Mouse (Mus musculus): ENCODE data around the gene Slc35g1. TPM values are rescaled to one million over a fixed set of nuclear protein-coding genes. Genes with fewer than 3 reads are reported as not detected.

Slc35g1 gene
- polyA plus RNA-seq, 2 experiments, result 3.4 to 4.1 TPM

DNA sequence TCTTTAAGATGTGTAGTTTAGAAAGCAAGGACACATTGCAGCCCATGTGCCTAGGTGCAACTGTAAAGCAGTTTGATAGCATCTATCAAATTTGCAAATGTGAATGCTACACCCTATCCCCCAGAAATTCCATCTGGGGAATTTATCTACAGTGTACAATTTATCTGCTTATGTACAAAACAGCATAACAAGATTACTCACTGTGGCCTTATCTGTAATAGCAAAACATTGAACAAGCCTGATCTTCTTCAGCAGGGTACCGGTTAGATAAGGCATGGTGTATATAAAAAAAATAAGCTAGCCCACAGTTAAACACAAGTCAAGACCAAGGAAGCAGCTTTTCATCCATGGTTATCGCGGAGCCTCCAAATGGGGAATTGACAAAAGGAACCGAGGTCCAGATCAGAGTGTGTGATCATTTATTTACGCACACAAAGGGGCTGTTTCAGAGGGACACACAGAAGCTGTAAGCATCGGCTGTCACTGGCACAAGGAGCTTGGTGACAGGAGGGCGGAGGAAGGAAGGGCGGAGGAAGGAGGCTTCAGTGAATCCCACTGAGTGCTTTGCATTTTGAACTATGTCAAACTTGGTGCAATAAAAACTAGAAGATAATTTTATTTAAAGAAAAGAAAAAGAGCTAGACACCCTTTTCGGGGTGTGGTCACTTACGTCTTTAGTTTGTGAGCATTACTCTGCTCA, 14.7 kb downstream of the Slc35g1 start:
- H3K4me2 ChIP-seq (ENCODE audit: low read depth), result no peak overlapping the region; the same call in 1 of the 2 replicates
- WGBS (ENCODE audit: insufficient replicate concordance), result 55% methylated on average over 10 of the region's 10 CpGs
- DNase-seq (ENCODE audit: low read depth in 3 of 3, low spot score in 3 of 3) (peak in 1 of 3 experiments; percentile 27), ATAC-seq (ENCODE audit: insufficient read depth) (peak; percentile 84)
- H3K27me3 ChIP-seq (ENCODE audit: control insufficient read depth, insufficient read depth, low read length), result no peaks in the 10 kb centered on the region
- H3K4me1 ChIP-seq (replicated peaks; ENCODE audit: control insufficient read depth in 2 of 2, insufficient read depth in 2 of 2, low read length in 1 of 2), result peaks cover 9% of the 10 kb centered on the region in 2 experiments
- TF ChIP-seq EP300 (IDR thresholded peaks at IDR 0.05; ENCODE audit: low read depth) (peak; percentile 77), CTCF (IDR thresholded peaks at IDR 0.05; ENCODE audit: low read depth) (no peak)
- H3K4me3 ChIP-seq (ENCODE audit: insufficient read depth in 1 of 2, low read depth in 2 of 2, low read length in 2 of 2), result no peak overlapping the region
- H3K9me3 ChIP-seq (ENCODE audit: control insufficient read depth, low read length), result no peaks in the 10 kb centered on the region
- no peak overlapping the region for H3K27ac ChIP-seq
- H3K9ac ChIP-seq (replicated peaks), result no peak overlapping the region
- H3K36me3 ChIP-seq (replicated peaks; ENCODE audit: control insufficient read depth, insufficient read depth, low read depth), result no peaks in the 10 kb centered on the region; the same call in 1 of the 2 replicates

DNA sequence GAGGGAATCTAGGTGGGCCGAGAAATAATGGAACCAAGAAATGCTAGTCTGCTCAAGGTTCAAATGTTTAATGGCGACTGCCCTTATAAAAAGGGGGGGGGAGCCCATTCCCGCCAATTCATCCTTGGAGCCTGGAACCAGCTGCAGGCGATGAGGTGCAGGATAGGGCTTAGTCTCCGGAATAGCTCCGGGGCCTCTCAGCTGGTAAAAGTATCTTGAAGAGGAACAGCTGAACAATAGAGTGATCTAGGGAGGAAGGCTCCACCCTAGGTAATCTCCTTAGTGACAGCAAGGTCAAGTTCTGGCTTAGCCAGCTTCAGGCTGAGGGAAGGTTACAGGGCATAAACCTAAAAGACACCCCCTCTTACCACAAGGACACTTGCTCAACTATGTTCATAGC, 18.1 kb downstream of the Slc35g1 start:
- TF ChIP-seq CTCF (IDR thresholded peaks at IDR 0.05; ENCODE audit: low read depth), result no peak
- TF ChIP-seq EP300 (IDR thresholded peaks at IDR 0.05; ENCODE audit: low read depth), result no peak
- no peaks in the 10 kb centered on the region; the same call in 1 of the 2 replicates for H3K36me3 ChIP-seq (replicated peaks; ENCODE audit: control insufficient read depth, insufficient read depth, low read depth)
- WGBS (ENCODE audit: insufficient replicate concordance), result 70% methylated on average over 6 of the region's 6 CpGs
- no peaks in the 10 kb centered on the region for H3K9me3 ChIP-seq (ENCODE audit: control insufficient read depth, low read length)
- no peak overlapping the region for H3K27ac ChIP-seq
- H3K9ac ChIP-seq (replicated peaks), result no peak overlapping the region
- peaks cover 9% of the 10 kb centered on the region in 2 experiments for H3K4me1 ChIP-seq (replicated peaks; ENCODE audit: control insufficient read depth in 2 of 2, insufficient read depth in 2 of 2, low read length in 1 of 2)
- no peak for DNase-seq (ENCODE audit: low read depth in 3 of 3, low spot score in 3 of 3)
- ATAC-seq (ENCODE audit: insufficient read depth), result no peak
- H3K27me3 ChIP-seq (ENCODE audit: control insufficient read depth, insufficient read depth, low read length), result no peaks in the 10 kb centered on the region
- no peak overlapping the region for H3K4me2 ChIP-seq (ENCODE audit: low read depth)
- H3K4me3 ChIP-seq (ENCODE audit: insufficient read depth in 1 of 2, low read depth in 2 of 2, low read length in 2 of 2), result no peak overlapping the region

DNA sequence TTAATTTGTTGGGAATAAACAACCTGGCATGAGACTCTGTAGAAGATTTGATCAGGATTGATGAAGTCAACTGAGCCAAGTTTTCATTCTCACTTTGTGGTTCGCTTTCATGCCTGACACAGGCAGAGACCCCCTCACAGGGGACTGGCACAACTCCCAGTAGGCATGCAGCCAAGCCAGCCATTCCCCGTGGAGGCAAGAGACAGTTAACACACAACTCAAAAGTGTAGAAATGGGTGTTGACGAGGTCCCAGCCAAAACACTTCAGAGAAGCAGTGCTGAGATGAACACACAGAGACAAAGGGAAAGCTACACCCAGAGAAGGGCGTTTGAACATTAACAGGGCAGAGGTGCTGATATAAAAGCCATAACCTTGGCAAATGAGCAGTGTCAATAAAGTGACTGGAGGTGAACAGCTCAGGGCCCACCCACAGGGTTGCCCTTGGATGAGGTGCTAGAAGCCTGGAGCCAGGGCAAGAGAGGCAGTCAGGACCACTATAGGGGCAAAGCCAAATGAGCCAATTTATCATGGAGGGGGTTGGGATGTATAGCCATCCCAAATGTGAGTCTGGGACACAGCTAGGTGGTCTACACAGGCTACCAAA, 23.1 kb downstream of the Slc35g1 start:
- no peaks in the 10 kb centered on the region for H3K9me3 ChIP-seq (ENCODE audit: control insufficient read depth, low read length)
- no peaks in the 10 kb centered on the region for H3K27me3 ChIP-seq (ENCODE audit: control insufficient read depth, insufficient read depth, low read length)
- H3K4me2 ChIP-seq (ENCODE audit: low read depth), result no peak overlapping the region
- DNase-seq (ENCODE audit: low read depth in 3 of 3, low spot score in 3 of 3), result no peak
- 47% methylated on average over 4 of the region's 4 CpGs for WGBS (ENCODE audit: insufficient replicate concordance)
- TF ChIP-seq CTCF (IDR thresholded peaks at IDR 0.05; ENCODE audit: low read depth), result no peak
- no peak for TF ChIP-seq EP300 (IDR thresholded peaks at IDR 0.05; ENCODE audit: low read depth)
- H3K9ac ChIP-seq (replicated peaks), result no peak overlapping the region
- no peak for ATAC-seq (ENCODE audit: insufficient read depth)
- no peak overlapping the region for H3K4me3 ChIP-seq (ENCODE audit: insufficient read depth in 1 of 2, low read depth in 2 of 2, low read length in 2 of 2)
- no peak overlapping the region for H3K27ac ChIP-seq
- no peaks in the 10 kb centered on the region for H3K36me3 ChIP-seq (replicated peaks; ENCODE audit: control insufficient read depth, insufficient read depth, low read depth)
- H3K4me1 ChIP-seq (replicated peaks; ENCODE audit: control insufficient read depth in 2 of 2, insufficient read depth in 2 of 2, low read length in 1 of 2), result no peaks in the 10 kb centered on the region

DNA sequence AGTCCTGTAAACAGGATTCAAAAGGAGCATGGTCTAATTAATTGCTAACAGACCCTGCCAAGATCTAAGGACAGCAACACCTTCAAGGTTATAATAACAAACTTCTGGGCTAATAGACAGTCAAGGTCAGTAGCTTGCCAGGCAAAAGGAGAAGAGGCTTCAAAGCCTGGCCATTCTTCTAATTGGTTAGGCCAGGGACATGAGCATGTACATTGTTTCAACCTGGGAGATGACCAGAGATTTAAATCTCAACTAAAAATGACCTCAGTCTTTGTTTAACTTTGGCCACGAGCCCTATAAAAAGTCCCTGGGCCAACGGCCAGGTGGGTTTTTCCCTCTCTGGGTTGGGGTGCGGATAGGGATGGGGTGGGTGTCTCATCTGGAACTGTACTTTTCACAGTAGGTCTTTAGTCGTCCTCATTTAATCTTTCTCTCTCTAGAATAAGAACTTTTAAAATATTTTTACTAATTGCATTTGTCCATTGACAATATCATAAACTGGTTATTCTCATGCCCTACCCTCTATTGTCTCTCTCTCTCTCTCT, 25.0 kb downstream of the Slc35g1 start:
- Histone ChIP-seq H3K9me3 (ENCODE audit: control insufficient read depth, low read length) (no peaks in the 10 kb centered on the region), H3K4me3 (ENCODE audit: insufficient read depth in 1 of 2, low read depth in 2 of 2, low read length in 2 of 2) (no peak overlapping the region), H3K36me3 (replicated peaks; ENCODE audit: control insufficient read depth, insufficient read depth, low read depth) (no peaks in the 10 kb centered on the region)

DNA sequence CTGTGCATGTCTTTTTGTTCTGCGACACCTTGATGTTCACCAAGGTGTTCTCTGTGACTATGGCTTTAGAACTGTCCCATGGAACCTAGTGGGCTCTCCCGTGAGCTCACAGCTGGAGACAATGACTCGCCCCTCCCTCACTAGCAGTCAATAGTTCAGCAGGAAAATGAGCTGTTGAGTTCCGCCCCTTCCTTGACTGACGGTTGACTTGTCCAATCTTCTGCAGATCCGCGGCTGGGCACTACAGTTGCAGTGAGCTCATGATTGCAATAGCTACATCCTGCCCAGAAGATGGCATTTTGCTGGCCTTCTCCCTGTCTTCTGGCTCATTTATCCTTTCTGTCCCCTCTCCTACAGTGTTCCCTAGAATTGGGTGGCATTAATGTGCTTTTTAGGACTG, 25.7 kb downstream of the Slc35g1 start:
- no peak overlapping the region for H3K9ac ChIP-seq (replicated peaks)

More for the DNA sequence above, 25.0 kb downstream of the Slc35g1 start:
- H3K9ac ChIP-seq (replicated peaks), result no peak overlapping the region
- H3K27me3 ChIP-seq (ENCODE audit: control insufficient read depth, insufficient read depth, low read length), result no peaks in the 10 kb centered on the region
- H3K27ac ChIP-seq, result no peak overlapping the region
- no peaks in the 10 kb centered on the region for H3K4me1 ChIP-seq (replicated peaks; ENCODE audit: control insufficient read depth in 2 of 2, insufficient read depth in 2 of 2, low read length in 1 of 2)
- DNase-seq (ENCODE audit: low read depth in 3 of 3, low spot score in 3 of 3) (no peak), ATAC-seq (ENCODE audit: insufficient read depth) (no peak)
- TF ChIP-seq CTCF (IDR thresholded peaks at IDR 0.05; ENCODE audit: low read depth) (no peak), EP300 (IDR thresholded peaks at IDR 0.05; ENCODE audit: low read depth) (no peak)
- WGBS (ENCODE audit: insufficient replicate concordance), result 40% methylated on average over 4 of the region's 4 CpGs
- no peak overlapping the region for H3K4me2 ChIP-seq (ENCODE audit: low read depth)

More for the DNA sequence above, 25.7 kb downstream of the Slc35g1 start:
- ATAC-seq (ENCODE audit: insufficient read depth), result no peak
- Histone ChIP-seq H3K36me3 (replicated peaks; ENCODE audit: control insufficient read depth, insufficient read depth, low read depth) (no peaks in the 10 kb centered on the region), H3K9me3 (ENCODE audit: control insufficient read depth, low read length) (no peaks in the 10 kb centered on the region), H3K27me3 (ENCODE audit: control insufficient read depth, insufficient read depth, low read length) (no peaks in the 10 kb centered on the region), H3K4me1 (replicated peaks; ENCODE audit: control insufficient read depth in 2 of 2, insufficient read depth in 2 of 2, low read length in 1 of 2) (no peaks in the 10 kb centered on the region), H3K27ac (no peak overlapping the region), H3K4me3 (ENCODE audit: insufficient read depth in 1 of 2, low read depth in 2 of 2, low read length in 2 of 2) (no peak overlapping the region), H3K4me2 (ENCODE audit: low read depth) (no peak overlapping the region)
- no peak for DNase-seq (ENCODE audit: low read depth in 3 of 3, low spot score in 3 of 3)
- WGBS (ENCODE audit: insufficient replicate concordance), result 55% methylated on average over 7 of the region's 7 CpGs
- TF ChIP-seq EP300 (IDR thresholded peaks at IDR 0.05; ENCODE audit: low read depth) (no peak), CTCF (IDR thresholded peaks at IDR 0.05; ENCODE audit: low read depth) (no peak)

All from liver, embryonic 14.5 days (tissue).